Mouse (Mus musculus): ENCODE results near the gene Umps. TPM values are rescaled to one million over a fixed set of nuclear protein-coding genes. Genes with fewer than 3 reads are reported as not detected.
A peak's percentile ranks its signal among the peaks of the same experiment; 100 is the strongest.

Umps gene
- polyA plus RNA-seq, 1 experiment = 16.5 TPM

- Histone ChIP-seq H3K4me3 (ENCODE audit: insufficient read depth, low read depth, low read length) (no peak overlapping the region), H3K27ac (ENCODE audit: insufficient read depth, low read depth, low read length) (peak overlapping the region; percentile 21), H3K27me3 (replicated peaks; ENCODE audit: control insufficient read depth, insufficient read depth, low read length) (no peaks in the 10 kb centered on the region), H3K4me1 (ENCODE audit: control insufficient read depth, insufficient read depth, low read length) (peaks cover 37% of the 10 kb centered on the region), H3K36me3 (ENCODE audit: control insufficient read depth, insufficient read depth, low read length) (no peaks in the 10 kb centered on the region)
- WGBS = 19% methylated on average over 5 of the region's 5 CpGs
- no peak for TF ChIP-seq POLR2A (IDR thresholded peaks at IDR 0.05; ENCODE audit: low read depth, low read length)
- TF ChIP-seq CTCF (conservative IDR thresholded peaks at IDR 0.05; ENCODE audit: insufficient read depth, insufficient read length, low read depth, low read length) = no peak
- DNase-seq = peak; percentile 93
These were observed 34.7 kb downstream of the Umps start for GRCm38 (mm10) chr16:33932126-33932525.

DNA sequence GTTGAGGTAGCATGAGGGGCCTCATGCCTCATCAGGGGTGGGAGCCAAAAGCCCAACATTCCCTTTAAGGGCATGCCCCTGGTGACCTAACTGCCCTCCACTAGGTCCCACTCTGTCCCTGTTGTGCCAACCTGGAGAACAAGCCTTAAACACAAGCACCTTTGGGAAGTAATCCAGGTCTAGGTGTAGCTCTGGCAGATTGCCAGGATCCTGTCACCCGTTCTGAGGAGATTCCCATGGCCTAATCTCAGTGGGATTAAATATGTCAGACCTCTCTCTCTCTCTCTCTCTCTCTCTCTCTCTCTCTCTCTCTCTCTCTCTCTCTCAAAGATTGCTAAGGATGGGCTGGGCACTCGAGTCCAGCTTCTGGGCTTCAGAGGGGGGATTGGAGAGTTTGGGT is 35.2 kb downstream of the Umps start:
- Histone ChIP-seq H3K36me3 (ENCODE audit: control insufficient read depth, insufficient read depth, low read length) (no peaks in the 10 kb centered on the region), H3K27ac (ENCODE audit: insufficient read depth, low read depth, low read length) (peak overlapping the region; percentile 21), H3K27me3 (replicated peaks; ENCODE audit: control insufficient read depth, insufficient read depth, low read length) (no peaks in the 10 kb centered on the region), H3K4me1 (ENCODE audit: control insufficient read depth, insufficient read depth, low read length) (peaks cover 37% of the 10 kb centered on the region), H3K4me3 (ENCODE audit: insufficient read depth, low read depth, low read length) (no peak overlapping the region)
- no peak for TF ChIP-seq CTCF (conservative IDR thresholded peaks at IDR 0.05; ENCODE audit: insufficient read depth, insufficient read length, low read depth, low read length)
- TF ChIP-seq POLR2A (IDR thresholded peaks at IDR 0.05; ENCODE audit: low read depth, low read length) = no peak
- DNase-seq = no peak
- 44% methylated on average over 2 of the region's 2 CpGs for WGBS

GRCm38 (mm10) chr16:33930785-33931184 is 36.1 kb downstream of the Umps start:
- H3K27me3 ChIP-seq (replicated peaks; ENCODE audit: control insufficient read depth, insufficient read depth, low read length) = no peaks in the 10 kb centered on the region
- no peak overlapping the region for H3K27ac ChIP-seq (ENCODE audit: insufficient read depth, low read depth, low read length)
- peaks cover 37% of the 10 kb centered on the region for H3K4me1 ChIP-seq (ENCODE audit: control insufficient read depth, insufficient read depth, low read length)
- TF ChIP-seq CTCF (conservative IDR thresholded peaks at IDR 0.05; ENCODE audit: insufficient read depth, insufficient read length, low read depth, low read length) (no peak), POLR2A (IDR thresholded peaks at IDR 0.05; ENCODE audit: low read depth, low read length) (no peak)
- no peak overlapping the region for H3K4me3 ChIP-seq (ENCODE audit: insufficient read depth, low read depth, low read length)
- DNase-seq = no peak
- WGBS = 72% methylated on average over 6 of the region's 6 CpGs
- no peaks in the 10 kb centered on the region for H3K36me3 ChIP-seq (ENCODE audit: control insufficient read depth, insufficient read depth, low read length)

DNA sequence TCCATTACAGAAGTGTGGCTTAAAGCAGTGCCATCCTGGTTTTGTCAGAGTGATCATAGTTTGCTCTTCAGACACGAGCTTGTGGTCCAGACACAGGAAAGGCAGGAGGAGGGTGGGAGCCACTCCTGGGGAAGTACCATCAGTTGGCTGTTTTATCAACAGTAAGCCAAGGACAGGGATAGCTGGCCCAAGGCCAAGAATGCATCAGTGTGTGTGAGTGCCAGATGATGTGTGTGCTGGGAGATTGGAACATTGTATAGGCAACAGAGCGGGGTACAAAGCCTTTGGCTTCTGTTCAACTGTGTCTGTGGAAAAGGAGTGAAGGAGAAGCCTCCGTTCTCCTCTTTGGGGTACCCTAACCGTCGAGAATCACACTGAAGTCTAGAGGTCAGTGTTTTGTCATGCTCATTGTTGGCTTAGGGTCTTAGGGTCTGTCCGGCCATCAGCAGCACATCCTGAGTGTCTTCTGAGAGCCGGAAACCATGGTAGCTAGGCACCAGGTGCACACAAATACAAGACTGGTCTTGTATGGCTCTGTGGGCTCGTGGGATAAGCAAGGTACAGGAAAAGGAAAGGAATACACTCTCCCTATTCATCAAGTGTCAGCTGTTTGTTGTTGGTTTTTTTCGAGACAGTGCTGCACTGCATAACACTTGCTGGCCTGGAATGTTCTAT is 37.9 kb downstream of the Umps start:
- no peak for TF ChIP-seq POLR2A (IDR thresholded peaks at IDR 0.05; ENCODE audit: low read depth, low read length)
- no peak for TF ChIP-seq CTCF (conservative IDR thresholded peaks at IDR 0.05; ENCODE audit: insufficient read depth, insufficient read length, low read depth, low read length)
- WGBS = 69% methylated on average over 9 of the region's 9 CpGs
- no peak for DNase-seq

DNA sequence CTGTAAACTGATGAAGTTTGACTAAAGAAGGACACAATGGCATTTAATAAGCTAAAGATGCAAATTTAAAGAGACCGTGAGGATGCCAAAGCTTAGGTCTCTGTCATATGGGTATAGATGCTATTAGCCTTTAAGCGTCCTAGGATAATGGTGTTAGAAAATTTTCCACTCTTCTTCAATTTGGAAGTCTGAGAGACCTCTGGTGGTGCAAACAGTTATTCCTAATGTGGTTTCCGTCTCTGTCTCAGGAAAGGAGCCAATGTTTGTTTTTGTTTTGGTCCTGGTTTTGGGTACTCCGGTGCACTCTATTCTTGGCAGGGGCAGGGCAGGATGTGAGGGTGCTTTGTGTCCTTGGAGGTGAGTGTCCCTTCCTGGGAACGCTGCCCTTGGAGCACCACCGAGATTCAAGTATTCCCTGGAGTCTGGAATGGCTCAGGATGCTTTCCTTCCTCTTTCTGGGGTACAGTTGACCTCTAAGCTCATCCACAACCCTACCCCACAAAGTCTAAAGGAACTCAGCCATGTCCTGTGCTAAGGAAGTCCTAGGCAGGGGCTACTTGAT is 39.5 kb downstream of the Umps start:
- no peaks in the 10 kb centered on the region for H3K36me3 ChIP-seq (ENCODE audit: control insufficient read depth, insufficient read depth, low read length)
- peak overlapping the region; percentile 57 for H3K27ac ChIP-seq (ENCODE audit: insufficient read depth, low read depth, low read length)
- DNase-seq = peak; percentile 85
- no peaks in the 10 kb centered on the region for H3K27me3 ChIP-seq (replicated peaks; ENCODE audit: control insufficient read depth, insufficient read depth, low read length)
- H3K4me1 ChIP-seq (ENCODE audit: control insufficient read depth, insufficient read depth, low read length) = peaks cover 26% of the 10 kb centered on the region
- no peak for TF ChIP-seq POLR2A (IDR thresholded peaks at IDR 0.05; ENCODE audit: low read depth, low read length)
- TF ChIP-seq CTCF (conservative IDR thresholded peaks at IDR 0.05; ENCODE audit: insufficient read depth, insufficient read length, low read depth, low read length) = no peak
- WGBS = 52% methylated on average over 6 of the region's 6 CpGs
- H3K4me3 ChIP-seq (ENCODE audit: insufficient read depth, low read depth, low read length) = no peak overlapping the region

More for the DNA sequence above, 37.9 kb downstream of the Umps start:
- Histone ChIP-seq H3K4me3 (ENCODE audit: insufficient read depth, low read depth, low read length) (no peak overlapping the region), H3K4me1 (ENCODE audit: control insufficient read depth, insufficient read depth, low read length) (peaks cover 34% of the 10 kb centered on the region), H3K36me3 (ENCODE audit: control insufficient read depth, insufficient read depth, low read length) (no peaks in the 10 kb centered on the region), H3K27me3 (replicated peaks; ENCODE audit: control insufficient read depth, insufficient read depth, low read length) (no peaks in the 10 kb centered on the region), H3K27ac (ENCODE audit: insufficient read depth, low read depth, low read length) (no peak overlapping the region)

- 82% methylated on average over 8 of the region's 8 CpGs for WGBS
- H3K27ac ChIP-seq (ENCODE audit: insufficient read depth, low read depth, low read length) = no peak overlapping the region
These were observed 43.1 kb downstream of the Umps start for GRCm38 (mm10) chr16:33923758-33924157.

GRCm38 (mm10) chr16:33923001-33923316 is 43.9 kb downstream of the Umps start:
- Histone ChIP-seq H3K27me3 (replicated peaks; ENCODE audit: control insufficient read depth, insufficient read depth, low read length) (no peaks in the 10 kb centered on the region), H3K27ac (ENCODE audit: insufficient read depth, low read depth, low read length) (peak overlapping the region; percentile 69), H3K36me3 (ENCODE audit: control insufficient read depth, insufficient read depth, low read length) (no peaks in the 10 kb centered on the region; the same call in 1 of the 2 replicates), H3K4me1 (ENCODE audit: control insufficient read depth, insufficient read depth, low read length) (peaks cover 8% of the 10 kb centered on the region; the same call in 1 of the 2 replicates), H3K4me3 (ENCODE audit: insufficient read depth, low read depth, low read length) (no peak overlapping the region)
- WGBS = 54% methylated on average over 5 of the region's 5 CpGs
- TF ChIP-seq CTCF (conservative IDR thresholded peaks at IDR 0.05; ENCODE audit: insufficient read depth, insufficient read length, low read depth, low read length) = no peak
- no peak for TF ChIP-seq POLR2A (IDR thresholded peaks at IDR 0.05; ENCODE audit: low read depth, low read length)
- DNase-seq = no peak

More at GRCm38 (mm10) chr16:33923758-33924157, 43.1 kb downstream of the Umps start:
- Histone ChIP-seq H3K4me1 (ENCODE audit: control insufficient read depth, insufficient read depth, low read length) (peaks cover 12% of the 10 kb centered on the region; the same call in 1 of the 2 replicates), H3K4me3 (ENCODE audit: insufficient read depth, low read depth, low read length) (no peak overlapping the region), H3K27me3 (replicated peaks; ENCODE audit: control insufficient read depth, insufficient read depth, low read length) (no peaks in the 10 kb centered on the region), H3K36me3 (ENCODE audit: control insufficient read depth, insufficient read depth, low read length) (no peaks in the 10 kb centered on the region; the same call in 1 of the 2 replicates)
- DNase-seq = no peak
- no peak for TF ChIP-seq CTCF (conservative IDR thresholded peaks at IDR 0.05; ENCODE audit: insufficient read depth, insufficient read length, low read depth, low read length)
- no peak for TF ChIP-seq POLR2A (IDR thresholded peaks at IDR 0.05; ENCODE audit: low read depth, low read length)
